Mouse (Mus musculus) embryonic fibroblast, embryonic 13.5 days (primary cell): ENCODE data around the gene Gm3558.
"Not testable (repeated sequence)": the region's sequence is repeated elsewhere in the genome, so short reads cannot be mapped to it uniquely, and the experiment has no call there.

Experiments
- CTCF ChIP-seq: IDR thresholded peaks from 2 replicates; pipeline ENCODE4 v1.5.1; 2011; ENCODE audit warnings: mild to moderate bottlenecking, control low read depth, low read length, moderate library complexity, borderline replicate concordance; ENCODE audit not compliant: insufficient read depth
- POLR2A ChIP-seq: IDR thresholded peaks from 2 replicates; pipeline ENCODE4 v1.6.1; 2011; ENCODE audit warnings: low read depth, mild to moderate bottlenecking, control low read depth, low read length, moderate library complexity

GRCm38 (mm10) chr14:7567890-7568289, 476 bp downstream of the Gm3558 start:
- TF ChIP-seq CTCF, POLR2A: not testable (repeated sequence)
